Mouse (Mus musculus) liver, embryonic 14.5 days (tissue): Measurements from ENCODE around the gene Olfr194. TPM values are rescaled to one million over a fixed set of nuclear protein-coding genes. Genes with fewer than 3 reads are reported as not detected.

Source experiments
- ATAC-seq: fragments of 200-750 bp; cut with Nextera tagmentation; 2 replicates; pipeline ENCODE4 v1.8.0; 2017; ENCODE audit warnings: moderate number of reproducible peaks, mild to moderate bottlenecking, moderate library complexity; ENCODE audit not compliant: insufficient read depth
- DNase-seq, 3 experiments: peaks; one replicate each; pipeline ENCODE4 v3.0.0-alpha.2; 2012 to 2013; ENCODE audit warnings: low read depth in 3 of 3, low spot score in 3 of 3
- H3K27ac ChIP-seq: fragments of 300-500 bp; sonication (generic); 2 replicates; pipeline ENCODE4 v1.5.1; 2014; ENCODE audit warnings: moderate library complexity, mild to moderate bottlenecking, control low read depth, inconsistent platforms
- H3K27me3 ChIP-seq: fragments of 300-500 bp; sonication (generic); 2 replicates; pipeline ENCODE4 v1.6.1; 2014; ENCODE audit warnings: mild to moderate bottlenecking, low read length, moderate library complexity; ENCODE audit not compliant: control insufficient read depth, insufficient read depth
- H3K36me3 ChIP-seq: fragments of 300-500 bp; sonication (generic); replicated peaks from 2 replicates; pipeline ENCODE4 v1.6.1; 2014; ENCODE audit warnings: low read depth; ENCODE audit not compliant: control insufficient read depth, insufficient read depth
- H3K4me1 ChIP-seq, 2 experiments: fragments of 200-500 bp in 1 of 2; fragments of 300-500 bp in 1 of 2; sonication (generic) in 1 of 2; replicated peaks; 2 replicates each; pipeline ENCODE4 v1.6.1; 2012 to 2014; ENCODE audit warnings: antibody characterized with exemption in 1 of 2, inconsistent platforms in 1 of 2, low read length in 1 of 2; ENCODE audit not compliant: control insufficient read depth in 2 of 2, insufficient read depth in 2 of 2
- H3K4me2 ChIP-seq: fragments of 300-500 bp; sonication (generic); 2 replicates; pipeline ENCODE4 v1.6.1; 2014; ENCODE audit warnings: low read depth, mild to moderate bottlenecking, control low read depth, moderate library complexity
- H3K4me3 ChIP-seq, 2 experiments: fragments of 200-500 bp in 1 of 2; fragments of 300-500 bp in 1 of 2; sonication (generic) in 1 of 2; 2 replicates each; pipeline ENCODE4 v1.5.1; 2012 to 2014; ENCODE audit warnings: low read depth in 2 of 2, low read length in 2 of 2, mild to moderate bottlenecking in 2 of 2, control low read depth in 1 of 2, inconsistent platforms in 1 of 2, moderate library complexity in 1 of 2; ENCODE audit not compliant: insufficient read depth in 1 of 2
- H3K9ac ChIP-seq: fragments of 300-500 bp; sonication (generic); replicated peaks from 2 replicates; pipeline ENCODE4 v1.6.1; 2014; ENCODE audit warnings: mild to moderate bottlenecking, control low read depth, moderate library complexity
- H3K9me3 ChIP-seq: fragments of 300-500 bp; sonication (generic); 2 replicates; pipeline ENCODE4 v1.6.1; 2016; ENCODE audit warnings: low read length, mixed read lengths; ENCODE audit not compliant: control insufficient read depth
- CTCF ChIP-seq: IDR thresholded peaks from 2 replicates; pipeline ENCODE4 v1.5.1; 2016; ENCODE audit warnings: antibody characterized with exemption, low read depth, control low read depth
- EP300 ChIP-seq: IDR thresholded peaks from 2 replicates; pipeline ENCODE4 v1.6.1; 2016; ENCODE audit warnings: antibody characterized with exemption, low read depth
- WGBS: fragments of 180-500 bp; shearing (Covaris S2); extraction: QIAGEN DNeasy Blood & Tissue Kit; methylation state at CpG from one replicate; pipeline ENCODE4 v1.1.7; 2014; ENCODE audit not compliant: insufficient replicate concordance; 5-methylcytosine and 5-hydroxymethylcytosine counted together
- polyA plus RNA-seq, 2 experiments: library from polyadenylated mRNA; depleted of rRNA in 1 of 2; stranded (reverse) in 1 of 2; unstranded in 1 of 2; fragments of >200 nt; fragmentation: Nextera tagmentation in 1 of 2; extraction: Ambion mirVana in 1 of 2; gene quantifications; 2 replicates each; pipeline versions ENCODE4 v1.2.1 to v1.2.3; 2012 to 2014

Olfr194 gene
- polyA plus RNA-seq (2012; rRNA removed), result not detected in 2 replicates
- not detected in 2 replicates for polyA plus RNA-seq (2014; fragmentation: Nextera tagmentation; extraction: Ambion mirVana)

GRCm38 (mm10) chr16:59120969-59121368, at the start of gene Olfr194:
Gene Olfr194, minus strand, starts transcription at chr16:59121069.
- no peaks in the 10 kb centered on the region for H3K9me3 ChIP-seq
- H3K4me1 ChIP-seq, result no peaks in the 10 kb centered on the region
- no peaks in the 10 kb centered on the region for H3K36me3 ChIP-seq
- no peak within 1 kb of the TSS for H3K4me3 ChIP-seq
- no peak within 1 kb of the TSS for H3K4me2 ChIP-seq
- no peak within 1 kb of the TSS for H3K27ac ChIP-seq
- TF ChIP-seq EP300 (no peak), CTCF (no peak)
- no peak within 1 kb of the TSS for H3K9ac ChIP-seq
- no peaks in the 10 kb centered on the region for H3K27me3 ChIP-seq
- DNase-seq (no peak), ATAC-seq (no peak)

- Histone ChIP-seq H3K27ac (no peak within 1 kb of the TSS), H3K4me1 (no peaks in the 10 kb centered on the region), H3K36me3 (no peaks in the 10 kb centered on the region), H3K9ac (no peak within 1 kb of the TSS), H3K4me3 (no peak within 1 kb of the TSS), H3K9me3 (no peaks in the 10 kb centered on the region), H3K27me3 (no peaks in the 10 kb centered on the region), H3K4me2 (no peak within 1 kb of the TSS)
- 40% methylated on average over 3 of the region's 3 CpGs for WGBS
- ATAC-seq (no peak), DNase-seq (no peak)
- TF ChIP-seq EP300 (no peak), CTCF (no peak)
Measured at GRCm38 (mm10) chr16:59170354-59170753, 49.5 kb upstream of the Olfr194 start, which contains the start of gene Olfr196. Gene Olfr196, minus strand, starts transcription at chr16:59170454.

GRCm38 (mm10) chr16:59151996-59152395, 31.1 kb upstream of the Olfr194 start:
- H3K9ac ChIP-seq, result no peak overlapping the region
- WGBS, result 46% methylated on average over 2 of the region's 2 CpGs
- H3K4me1 ChIP-seq, result no peaks in the 10 kb centered on the region
- no peaks in the 10 kb centered on the region for H3K36me3 ChIP-seq
- H3K4me3 ChIP-seq, result no peak overlapping the region
- H3K4me2 ChIP-seq, result no peak overlapping the region
- DNase-seq (no peak), ATAC-seq (no peak)
- H3K9me3 ChIP-seq, result no peaks in the 10 kb centered on the region
- TF ChIP-seq EP300 (no peak), CTCF (no peak)
- no peaks in the 10 kb centered on the region for H3K27me3 ChIP-seq
- H3K27ac ChIP-seq, result no peak overlapping the region

GRCm38 (mm10) chr16:59146746-59147145, 25.9 kb upstream of the Olfr194 start, which contains the start of gene Olfr195:
Gene Olfr195, plus strand, starts transcription at chr16:59147046.
- TF ChIP-seq EP300 (no peak), CTCF (no peak)
- H3K4me1 ChIP-seq, result no peaks in the 10 kb centered on the region
- H3K36me3 ChIP-seq, result no peaks in the 10 kb centered on the region
- H3K27ac ChIP-seq, result no peak within 1 kb of the TSS
- DNase-seq (no peak), ATAC-seq (no peak)
- no peak within 1 kb of the TSS for H3K4me2 ChIP-seq
- no peaks in the 10 kb centered on the region for H3K9me3 ChIP-seq
- no peak within 1 kb of the TSS for H3K9ac ChIP-seq
- H3K27me3 ChIP-seq, result no peaks in the 10 kb centered on the region
- no peak within 1 kb of the TSS for H3K4me3 ChIP-seq
- 73% methylated on average over 1 of the region's 1 CpGs for WGBS

GRCm38 (mm10) chr16:59141105-59141504, 20.2 kb upstream of the Olfr194 start:
- no peak overlapping the region for H3K9ac ChIP-seq
- no peak overlapping the region for H3K4me2 ChIP-seq
- H3K27me3 ChIP-seq, result no peaks in the 10 kb centered on the region
- H3K4me3 ChIP-seq, result no peak overlapping the region
- no peaks in the 10 kb centered on the region for H3K36me3 ChIP-seq
- no peak for ATAC-seq
- TF ChIP-seq EP300, result no peak
- no peak for TF ChIP-seq CTCF
- H3K4me1 ChIP-seq, result no peaks in the 10 kb centered on the region
- no peak for DNase-seq
- H3K9me3 ChIP-seq, result no peaks in the 10 kb centered on the region
- no peak overlapping the region for H3K27ac ChIP-seq

GRCm38 (mm10) chr16:59130740-59131139, 9.9 kb upstream of the Olfr194 start:
- no peak overlapping the region for H3K27ac ChIP-seq
- TF ChIP-seq EP300 (no peak), CTCF (no peak)
- no peaks in the 10 kb centered on the region for H3K9me3 ChIP-seq
- no peak overlapping the region for H3K4me2 ChIP-seq
- WGBS, result 71% methylated on average over 1 of the region's 1 CpGs
- ATAC-seq, result no peak
- H3K9ac ChIP-seq, result no peak overlapping the region
- H3K4me1 ChIP-seq, result no peaks in the 10 kb centered on the region
- no peak overlapping the region for H3K4me3 ChIP-seq
- no peaks in the 10 kb centered on the region for H3K36me3 ChIP-seq
- no peaks in the 10 kb centered on the region for H3K27me3 ChIP-seq
- no peak for DNase-seq
